Mouse (Mus musculus): ENCODE data around the gene Sfmbt1. TPM values are rescaled to one million over a fixed set of nuclear protein-coding genes. Genes with fewer than 3 reads are reported as not detected.

The Sfmbt1 gene
- polyA plus RNA-seq, 1 experiment from 2014 or later = 11.1 TPM

DNA sequence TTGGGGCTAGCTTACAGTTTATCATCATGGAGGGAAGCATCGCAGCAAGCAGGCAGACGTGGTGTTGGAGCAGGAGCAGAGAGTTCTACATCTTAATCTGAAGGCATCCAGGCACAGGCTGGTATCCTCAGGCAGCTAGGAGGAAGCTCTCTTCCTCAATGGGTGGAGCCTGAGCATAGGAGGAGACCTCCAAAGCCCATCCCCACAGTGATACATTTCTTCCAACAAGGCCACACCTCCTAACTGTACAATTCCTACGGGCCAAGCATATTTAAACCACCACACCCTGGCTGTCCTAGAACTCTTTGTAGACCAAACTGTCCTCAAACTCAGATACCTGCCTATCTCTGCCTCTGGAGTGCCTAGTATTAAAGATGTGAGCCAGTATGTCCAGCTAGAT, 29.2 kb downstream of the Sfmbt1 start:
- WGBS = 62% methylated on average over 3 of the region's 3 CpGs
- H3K4me3 ChIP-seq (ENCODE audit: control insufficient read depth in 1 of 2, insufficient read depth in 1 of 2, low read depth in 1 of 2, low read length in 2 of 2) = no peak overlapping the region
- no peaks in the 10 kb centered on the region for H3K36me3 ChIP-seq (ENCODE audit: control insufficient read depth, insufficient read depth, low read length)
- H3K4me1 ChIP-seq (ENCODE audit: control insufficient read depth in 2 of 2, insufficient read depth in 2 of 2, low read length in 2 of 2) = no peaks in the 10 kb centered on the region
- ATAC-seq (ENCODE audit: insufficient number of reproducible peaks, insufficient read depth, low FRiP score, low read depth) = no peak
- no peaks in the 10 kb centered on the region for H3K9me3 ChIP-seq (ENCODE audit: control insufficient read depth, low read length)
- no peak overlapping the region for H3K9ac ChIP-seq (ENCODE audit: low read length)
- H3K27ac ChIP-seq (replicated peaks in 1 of 2; ENCODE audit: control insufficient read depth in 1 of 2, insufficient read depth in 1 of 2, low read depth in 2 of 2, low read length in 2 of 2) = no peak overlapping the region
- no peaks in the 10 kb centered on the region for H3K27me3 ChIP-seq (ENCODE audit: control insufficient read depth, insufficient read depth, low read length)
- no peak overlapping the region for H3K4me2 ChIP-seq (ENCODE audit: low read length)

DNA sequence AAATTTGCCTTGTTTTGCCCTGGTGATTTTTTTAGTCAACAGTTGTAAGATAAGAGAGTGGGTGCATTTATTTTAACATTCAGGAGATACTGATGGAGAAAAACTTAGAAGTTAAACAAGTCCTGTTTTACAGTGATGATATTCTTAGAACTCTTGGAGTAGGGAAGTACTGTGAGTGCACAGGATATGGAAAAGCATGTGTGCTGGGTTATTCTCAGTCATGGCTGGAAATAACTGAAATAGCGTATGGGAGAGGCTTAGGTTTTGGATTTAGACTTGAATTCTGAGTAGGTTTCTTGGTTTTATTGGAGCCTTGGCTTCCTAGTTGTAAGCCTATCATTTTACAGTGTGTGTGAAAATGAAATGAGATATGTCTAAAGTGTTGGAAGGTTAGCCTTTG, 31.5 kb downstream of the Sfmbt1 start:
- H3K9ac ChIP-seq (ENCODE audit: low read length) = no peak overlapping the region
- no peak overlapping the region for H3K4me3 ChIP-seq (ENCODE audit: control insufficient read depth in 1 of 2, insufficient read depth in 1 of 2, low read depth in 1 of 2, low read length in 2 of 2)
- no peak overlapping the region for H3K4me2 ChIP-seq (ENCODE audit: low read length)
- 86% methylated on average over 1 of the region's 1 CpGs for WGBS
- ATAC-seq (ENCODE audit: insufficient number of reproducible peaks, insufficient read depth, low FRiP score, low read depth) = no peak
- no peaks in the 10 kb centered on the region for H3K4me1 ChIP-seq (ENCODE audit: control insufficient read depth in 2 of 2, insufficient read depth in 2 of 2, low read length in 2 of 2)
- H3K27me3 ChIP-seq (ENCODE audit: control insufficient read depth, insufficient read depth, low read length) = no peaks in the 10 kb centered on the region
- H3K36me3 ChIP-seq (ENCODE audit: control insufficient read depth, insufficient read depth, low read length) = no peaks in the 10 kb centered on the region
- H3K9me3 ChIP-seq (ENCODE audit: control insufficient read depth, low read length) = no peaks in the 10 kb centered on the region
- no peak overlapping the region for H3K27ac ChIP-seq (replicated peaks in 1 of 2; ENCODE audit: control insufficient read depth in 1 of 2, insufficient read depth in 1 of 2, low read depth in 2 of 2, low read length in 2 of 2)

DNA sequence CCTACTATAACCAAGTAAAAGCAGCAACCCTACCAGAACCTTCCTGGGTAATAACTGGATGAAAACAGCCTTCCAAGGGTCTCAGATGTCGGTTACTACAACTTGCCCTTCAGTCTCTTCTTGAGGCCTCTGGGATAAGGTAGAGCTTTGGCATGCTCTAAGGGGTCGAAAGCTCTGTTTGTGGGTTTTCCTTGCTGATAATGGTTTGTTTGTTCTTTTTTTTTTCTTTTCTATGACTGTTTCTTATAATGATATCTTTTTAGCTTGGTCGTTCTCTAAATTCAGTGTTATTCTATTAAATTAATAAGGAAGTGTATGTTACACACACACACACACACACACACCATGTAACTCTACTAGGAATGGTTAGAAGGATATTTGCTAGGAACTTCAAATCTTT, 42.6 kb downstream of the Sfmbt1 start:
- Histone ChIP-seq H3K27ac (replicated peaks in 1 of 2; ENCODE audit: control insufficient read depth in 1 of 2, insufficient read depth in 1 of 2, low read depth in 2 of 2, low read length in 2 of 2) (no peak overlapping the region), H3K36me3 (ENCODE audit: control insufficient read depth, insufficient read depth, low read length) (no peaks in the 10 kb centered on the region), H3K9me3 (ENCODE audit: control insufficient read depth, low read length) (no peaks in the 10 kb centered on the region), H3K9ac (ENCODE audit: low read length) (no peak overlapping the region), H3K27me3 (ENCODE audit: control insufficient read depth, insufficient read depth, low read length) (no peaks in the 10 kb centered on the region), H3K4me3 (ENCODE audit: control insufficient read depth in 1 of 2, insufficient read depth in 1 of 2, low read depth in 1 of 2, low read length in 2 of 2) (no peak overlapping the region), H3K4me1 (ENCODE audit: control insufficient read depth in 2 of 2, insufficient read depth in 2 of 2, low read length in 2 of 2) (no peaks in the 10 kb centered on the region), H3K4me2 (ENCODE audit: low read length) (no peak overlapping the region)
- WGBS = 88% methylated on average over 3 of the region's 3 CpGs
- ATAC-seq (ENCODE audit: insufficient number of reproducible peaks, insufficient read depth, low FRiP score, low read depth) = no peak

DNA sequence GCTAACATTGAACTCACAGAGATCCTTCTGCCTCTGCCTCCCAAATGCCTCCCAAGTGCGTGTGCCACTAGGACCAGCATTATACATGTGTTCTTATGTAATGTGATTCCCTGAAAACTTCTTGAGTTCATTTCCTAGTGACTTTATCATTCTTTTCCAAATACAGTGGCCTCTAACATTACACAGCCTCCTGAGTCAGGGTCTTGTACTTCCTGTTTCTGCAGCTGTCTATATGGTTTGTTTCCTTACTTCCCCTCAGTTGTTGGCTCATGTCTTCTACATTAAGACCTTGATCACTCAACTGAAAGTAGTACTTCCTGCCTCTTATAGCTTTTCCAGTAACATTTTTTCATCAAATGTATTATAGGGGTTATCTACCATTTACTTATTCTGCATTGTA, 46.6 kb downstream of the Sfmbt1 start:
- Histone ChIP-seq H3K27ac (replicated peaks in 1 of 2; ENCODE audit: control insufficient read depth in 1 of 2, insufficient read depth in 1 of 2, low read depth in 2 of 2, low read length in 2 of 2) (no peak overlapping the region), H3K9me3 (ENCODE audit: control insufficient read depth, low read length) (no peaks in the 10 kb centered on the region), H3K36me3 (ENCODE audit: control insufficient read depth, insufficient read depth, low read length) (no peaks in the 10 kb centered on the region), H3K4me3 (ENCODE audit: control insufficient read depth in 1 of 2, insufficient read depth in 1 of 2, low read depth in 1 of 2, low read length in 2 of 2) (no peak overlapping the region), H3K27me3 (ENCODE audit: control insufficient read depth, insufficient read depth, low read length) (no peaks in the 10 kb centered on the region), H3K9ac (ENCODE audit: low read length) (no peak overlapping the region), H3K4me2 (ENCODE audit: low read length) (no peak overlapping the region), H3K4me1 (ENCODE audit: control insufficient read depth in 2 of 2, insufficient read depth in 2 of 2, low read length in 2 of 2) (no peaks in the 10 kb centered on the region)
- ATAC-seq (ENCODE audit: insufficient number of reproducible peaks, insufficient read depth, low FRiP score, low read depth) = no peak
- WGBS = 89% methylated on average over 1 of the region's 1 CpGs

DNA sequence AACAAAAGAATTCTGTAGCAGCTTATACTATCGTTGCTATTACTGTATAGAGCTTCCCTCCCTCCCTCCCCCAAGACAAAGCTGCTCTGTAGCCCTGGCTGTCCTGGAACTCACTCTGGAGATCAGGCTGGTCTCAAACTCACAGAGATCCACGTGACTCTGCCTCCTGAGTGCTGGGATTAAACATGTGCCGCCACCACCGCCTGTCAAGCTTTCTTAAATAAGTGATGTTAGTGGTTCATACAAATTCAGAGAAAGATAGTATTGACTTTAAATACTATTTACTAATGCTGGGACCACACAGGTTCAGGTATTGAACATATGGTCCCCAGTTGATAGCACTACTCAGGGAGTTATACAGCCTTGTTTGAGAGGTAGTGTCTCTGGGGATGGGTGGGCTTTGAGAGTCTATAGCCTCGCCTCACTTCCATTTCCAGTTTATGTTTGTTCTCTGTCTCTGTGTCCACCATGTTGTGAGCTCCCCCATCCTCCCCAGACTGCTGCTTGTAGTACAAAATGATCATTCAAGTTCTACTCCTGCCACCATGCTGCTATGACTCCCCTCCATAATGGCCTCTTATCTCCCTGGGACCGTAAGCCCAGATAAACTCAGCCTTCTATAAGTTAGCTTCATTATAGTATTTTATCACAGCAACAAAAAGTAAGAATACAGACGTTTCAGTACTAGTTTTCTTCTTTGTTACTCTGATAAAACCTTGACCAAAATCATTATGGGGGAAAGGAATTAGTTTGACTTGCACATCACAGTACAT, 47.7 kb downstream of the Sfmbt1 start:
- Histone ChIP-seq H3K4me3 (ENCODE audit: control insufficient read depth in 1 of 2, insufficient read depth in 1 of 2, low read depth in 1 of 2, low read length in 2 of 2) (no peak overlapping the region), H3K4me2 (ENCODE audit: low read length) (no peak overlapping the region), H3K27me3 (ENCODE audit: control insufficient read depth, insufficient read depth, low read length) (no peaks in the 10 kb centered on the region), H3K9ac (ENCODE audit: low read length) (no peak overlapping the region), H3K36me3 (ENCODE audit: control insufficient read depth, insufficient read depth, low read length) (no peaks in the 10 kb centered on the region), H3K4me1 (ENCODE audit: control insufficient read depth in 2 of 2, insufficient read depth in 2 of 2, low read length in 2 of 2) (no peaks in the 10 kb centered on the region), H3K9me3 (ENCODE audit: control insufficient read depth, low read length) (no peaks in the 10 kb centered on the region), H3K27ac (replicated peaks in 1 of 2; ENCODE audit: control insufficient read depth in 1 of 2, insufficient read depth in 1 of 2, low read depth in 2 of 2, low read length in 2 of 2) (no peak overlapping the region)
- ATAC-seq (ENCODE audit: insufficient number of reproducible peaks, insufficient read depth, low FRiP score, low read depth) = no peak
- 80% methylated on average over 7 of the region's 7 CpGs for WGBS

DNA sequence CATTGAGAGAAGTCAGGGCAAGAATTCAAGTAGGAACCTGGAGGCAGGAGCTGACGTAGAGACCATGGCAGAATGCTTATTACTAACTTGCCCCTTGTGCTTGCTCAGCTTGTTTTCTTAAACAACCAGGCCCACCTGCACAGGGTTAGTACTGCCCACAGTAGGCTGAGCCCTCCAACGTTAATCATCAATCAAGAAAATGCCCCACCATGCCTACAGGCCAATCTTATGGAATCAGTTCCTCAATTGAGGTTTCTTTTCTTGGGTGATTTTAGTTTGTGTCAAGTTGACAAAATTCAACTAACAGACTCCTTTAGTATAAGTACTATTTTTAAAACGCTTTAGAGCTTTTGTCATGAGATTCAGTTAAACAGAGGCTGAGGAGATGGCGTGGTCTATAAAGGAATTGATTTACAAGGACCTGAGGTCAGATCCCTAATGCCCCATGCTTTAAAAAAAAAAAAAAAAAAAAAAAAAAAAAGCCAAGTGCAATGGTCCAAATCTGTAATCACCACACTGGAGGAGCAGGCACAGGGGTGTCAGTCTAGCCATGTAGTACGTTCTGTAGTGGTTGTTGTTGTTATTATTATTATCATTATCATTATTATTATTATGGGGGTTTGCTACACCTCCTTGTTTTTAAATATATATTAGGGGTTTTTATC, 48.4 kb downstream of the Sfmbt1 start:
- no peak overlapping the region for H3K9ac ChIP-seq (ENCODE audit: low read length)
- H3K4me2 ChIP-seq (ENCODE audit: low read length) = no peak overlapping the region
- ATAC-seq (ENCODE audit: insufficient number of reproducible peaks, insufficient read depth, low FRiP score, low read depth) = no peak
- H3K4me3 ChIP-seq (ENCODE audit: control insufficient read depth in 1 of 2, insufficient read depth in 1 of 2, low read depth in 1 of 2, low read length in 2 of 2) = no peak overlapping the region
- H3K27ac ChIP-seq (replicated peaks in 1 of 2; ENCODE audit: control insufficient read depth in 1 of 2, insufficient read depth in 1 of 2, low read depth in 2 of 2, low read length in 2 of 2) = no peak overlapping the region
- no peaks in the 10 kb centered on the region for H3K4me1 ChIP-seq (ENCODE audit: control insufficient read depth in 2 of 2, insufficient read depth in 2 of 2, low read length in 2 of 2)
- peaks cover 4% of the 10 kb centered on the region for H3K36me3 ChIP-seq (ENCODE audit: control insufficient read depth, insufficient read depth, low read length)
- WGBS = 83% methylated on average over 5 of the region's 5 CpGs
- H3K9me3 ChIP-seq (ENCODE audit: control insufficient read depth, low read length) = no peaks in the 10 kb centered on the region
- H3K27me3 ChIP-seq (ENCODE audit: control insufficient read depth, insufficient read depth, low read length) = no peaks in the 10 kb centered on the region

DNA sequence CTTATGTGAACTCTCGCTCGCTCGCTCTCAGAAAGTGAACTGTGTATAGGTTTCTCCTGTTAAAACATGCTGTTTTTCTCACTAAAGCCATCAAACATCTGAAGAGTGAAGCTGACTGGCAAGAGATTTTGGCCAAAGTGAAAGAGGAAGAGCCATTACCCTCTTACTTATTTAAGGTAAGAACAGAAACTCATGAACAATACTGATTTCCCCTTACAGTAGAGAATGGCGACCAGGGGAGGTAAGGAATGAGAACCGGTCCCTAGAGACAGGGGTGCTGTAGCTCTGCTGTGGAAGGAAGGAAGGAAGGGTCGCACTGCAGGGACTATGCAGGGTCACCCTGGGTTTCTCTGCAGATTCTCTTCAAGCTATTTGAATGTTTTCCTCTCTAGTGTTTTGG, 70.0 kb downstream of the Sfmbt1 start:
- H3K36me3 ChIP-seq (ENCODE audit: control insufficient read depth, insufficient read depth, low read length) = peaks cover 30% of the 10 kb centered on the region
- no peak for ATAC-seq (ENCODE audit: insufficient number of reproducible peaks, insufficient read depth, low FRiP score, low read depth)
- H3K9me3 ChIP-seq (ENCODE audit: control insufficient read depth, low read length) = no peaks in the 10 kb centered on the region
- no peak overlapping the region for H3K4me2 ChIP-seq (ENCODE audit: low read length)
- H3K4me1 ChIP-seq (ENCODE audit: control insufficient read depth in 2 of 2, insufficient read depth in 2 of 2, low read length in 2 of 2) = no peaks in the 10 kb centered on the region
- H3K4me3 ChIP-seq (ENCODE audit: control insufficient read depth in 1 of 2, insufficient read depth in 1 of 2, low read depth in 1 of 2, low read length in 2 of 2) = no peak overlapping the region
- WGBS = 90% methylated on average over 6 of the region's 6 CpGs
- H3K27me3 ChIP-seq (ENCODE audit: control insufficient read depth, insufficient read depth, low read length) = no peaks in the 10 kb centered on the region
- H3K27ac ChIP-seq (replicated peaks in 1 of 2; ENCODE audit: control insufficient read depth in 1 of 2, insufficient read depth in 1 of 2, low read depth in 2 of 2, low read length in 2 of 2) = no peak overlapping the region
- no peak overlapping the region for H3K9ac ChIP-seq (ENCODE audit: low read length)

Data from heart, embryonic 14.5 days (tissue).